Mouse (Mus musculus) lung, adult 18-20 months (tissue): Measurements from ENCODE around the gene Gm28308.
A peak's percentile ranks its signal among the peaks of the same experiment; 100 is the strongest.

ENCODE experiments used
- DNase-seq, 2 experiments: peaks; one replicate each; pipeline ENCODE4 v3.0.0; 2022; ENCODE audit warnings: mixed read lengths in 2 of 2

The Gm28308 gene

GRCm38 (mm10) chr6:52203371-52204049 lies 9.6 kb downstream of the Gm28308 start:
- peak in 1 of 2 experiments; percentile 27 for DNase-seq

DNA sequence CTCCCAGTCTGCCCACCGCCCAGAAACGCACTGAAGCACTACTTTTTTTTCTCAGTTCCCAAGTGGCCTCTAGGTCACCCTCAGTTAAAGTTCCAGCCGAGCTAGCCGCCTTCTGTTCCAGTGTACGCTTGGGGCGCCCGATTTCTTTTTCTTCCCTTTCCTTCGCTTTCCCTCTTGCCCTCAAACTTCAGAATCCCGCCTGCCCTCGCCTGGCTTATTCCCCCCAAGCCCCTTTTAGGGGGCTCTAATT lies 10.1 kb downstream of the Gm28308 start:
- DNase-seq = no peak

DNA sequence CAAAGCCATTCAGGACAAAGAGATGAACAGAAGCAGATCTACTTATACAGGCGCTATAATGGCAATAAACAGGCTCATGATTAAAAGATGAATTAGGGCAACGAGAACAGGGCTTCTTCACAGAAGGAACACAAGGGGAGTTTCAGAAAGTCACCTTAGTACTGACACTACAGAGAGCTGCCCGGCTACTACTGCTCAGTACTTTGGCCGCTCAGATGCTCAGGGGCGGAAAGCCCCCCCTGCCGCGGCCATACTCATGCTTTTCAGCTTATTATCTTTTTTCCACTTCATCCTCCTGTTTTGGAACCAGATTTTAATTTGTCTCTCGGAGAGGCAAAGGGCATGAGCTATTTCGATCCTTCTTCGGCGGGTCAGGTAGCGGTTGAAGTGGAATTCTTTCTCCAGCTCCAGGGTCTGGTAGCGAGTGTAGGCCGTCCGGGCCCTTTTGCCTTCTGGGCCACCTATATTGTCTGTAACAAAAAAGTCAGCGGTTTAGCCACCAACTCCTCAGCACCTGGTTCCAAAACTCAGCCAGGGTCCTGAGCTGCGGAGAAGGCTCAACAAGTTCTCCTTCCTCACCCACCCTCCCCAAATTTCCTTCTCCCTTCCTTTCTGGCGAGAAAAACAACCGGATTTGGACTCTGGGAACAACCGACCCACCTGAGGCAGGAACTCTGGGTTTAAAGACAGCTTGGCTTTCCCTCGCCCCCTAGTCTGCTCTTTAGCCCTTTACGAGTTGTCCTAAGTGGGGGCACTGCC lies 10.6 kb downstream of the Gm28308 start:
- DNase-seq = peak in 1 of 2 experiments; percentile 4

DNA sequence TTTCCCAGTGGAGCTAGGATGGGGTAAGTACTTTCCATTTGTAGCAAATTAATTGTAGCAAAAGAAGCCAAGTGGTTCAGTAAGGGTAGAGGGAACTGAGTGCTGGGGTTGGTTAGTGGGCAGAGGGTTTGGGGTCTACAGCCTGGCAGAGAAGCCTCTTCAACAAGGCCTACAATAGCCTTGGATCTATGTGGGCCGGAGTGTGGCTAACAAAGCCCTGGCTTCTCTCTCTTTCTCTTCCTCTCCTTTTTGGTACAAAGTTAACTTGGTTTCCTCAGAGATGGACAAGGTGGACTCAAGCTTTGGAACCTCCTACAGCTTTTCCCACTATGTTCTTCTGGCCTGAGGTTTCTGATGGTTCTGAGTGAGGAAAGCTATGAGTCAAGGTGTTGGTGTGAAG lies 11.9 kb downstream of the Gm28308 start:
- peak in 1 of 2 experiments; percentile 3 for DNase-seq

DNA sequence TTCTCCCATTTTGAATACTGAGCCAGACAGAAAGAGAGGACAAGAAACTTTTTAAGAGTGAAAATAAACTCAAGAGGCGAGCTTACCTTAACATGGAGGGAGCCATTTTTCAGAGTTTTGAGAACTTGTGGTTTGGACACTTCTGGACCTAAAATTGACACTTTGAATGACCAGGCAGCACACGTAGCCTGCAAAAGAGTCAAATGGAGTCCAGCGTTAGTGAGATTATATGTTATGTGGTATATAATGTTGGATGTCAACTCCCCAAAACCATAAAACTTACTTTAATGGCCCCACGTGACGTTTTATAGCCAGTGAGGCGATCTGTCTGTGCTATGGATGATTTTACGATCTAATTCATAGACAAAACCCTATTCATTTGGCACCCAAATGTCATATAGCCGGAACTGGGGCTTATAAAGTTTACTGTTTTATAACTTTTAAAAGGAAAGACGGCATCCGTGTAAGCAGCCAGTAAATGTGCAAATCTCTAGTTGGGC lies 12.3 kb downstream of the Gm28308 start:
- DNase-seq = no peak

DNA sequence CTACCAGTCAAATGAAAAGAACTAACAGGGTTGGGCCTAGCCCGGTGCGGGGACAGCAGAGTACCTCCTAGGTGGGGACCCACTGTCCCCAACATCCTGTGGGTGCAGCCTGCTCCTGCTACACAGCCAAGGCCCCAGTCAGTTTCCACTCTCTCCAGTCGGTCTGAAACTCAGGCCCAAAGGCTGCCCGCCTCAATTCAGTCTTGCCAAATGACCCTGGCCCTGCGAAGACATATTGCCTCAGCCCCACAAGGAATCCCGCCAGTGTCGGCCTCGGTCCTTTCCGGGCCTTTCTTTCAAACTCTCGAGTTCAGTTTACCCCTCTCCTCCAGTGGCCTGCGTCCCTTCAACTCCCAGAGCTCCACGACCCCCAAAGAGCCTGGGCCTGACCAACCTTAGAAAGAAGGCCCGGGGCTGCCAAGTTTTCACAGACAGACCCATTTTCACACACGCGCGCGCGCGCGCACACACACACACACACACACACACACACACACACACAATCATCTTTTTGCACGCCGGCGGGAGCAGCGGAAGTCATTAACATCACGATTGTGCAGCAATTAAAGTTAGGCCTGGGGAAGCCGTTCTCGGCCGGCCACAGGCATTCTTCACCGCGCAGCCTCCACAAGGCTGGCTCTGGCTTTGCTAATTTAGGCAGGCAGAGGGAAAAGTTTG lies 12.9 kb downstream of the Gm28308 start:
- DNase-seq = peak in 1 of 2 experiments; percentile 32

- peak; percentile 71 to 80 for DNase-seq
Observed at GRCm38 (mm10) chr6:52197271-52197670, 15.9 kb downstream of the Gm28308 start.

- DNase-seq = no peak
Observed at GRCm38 (mm10) chr6:52196811-52197210, 16.3 kb downstream of the Gm28308 start.

- no peak for DNase-seq
Observed at GRCm38 (mm10) chr6:52194690-52195089, 18.4 kb downstream of the Gm28308 start.

GRCm38 (mm10) chr6:52191860-52192550 lies 21.1 kb downstream of the Gm28308 start:
- peak; percentile 79 to 85 for DNase-seq

- peak in 1 of 2 experiments; percentile 11 for DNase-seq
Observed at GRCm38 (mm10) chr6:52190906-52191810, 22.0 kb downstream of the Gm28308 start, which contains the start of gene Hoxa4. TSS of gene Hoxa4 (minus strand) at chr6:52191753.

DNA sequence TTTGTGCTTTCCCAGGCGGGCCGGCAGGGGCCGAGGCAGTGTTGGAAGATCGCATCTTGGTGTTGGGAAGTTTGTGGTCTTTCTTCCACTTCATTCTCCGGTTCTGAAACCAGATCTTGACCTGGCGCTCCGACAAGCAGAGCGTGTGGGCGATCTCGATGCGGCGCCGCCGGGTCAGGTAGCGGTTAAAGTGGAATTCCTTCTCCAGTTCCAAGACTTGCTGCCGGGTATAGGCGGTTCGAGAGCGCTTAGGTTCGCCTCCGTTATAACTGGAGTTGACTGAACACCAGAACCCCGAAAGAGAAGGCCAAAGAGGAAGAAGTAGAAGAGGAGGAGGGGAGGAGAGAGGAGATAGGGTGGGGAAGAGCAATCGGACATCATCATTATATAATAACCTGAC lies 22.7 kb downstream of the Gm28308 start:
- DNase-seq = peak in 1 of 2 experiments; percentile 45

DNA sequence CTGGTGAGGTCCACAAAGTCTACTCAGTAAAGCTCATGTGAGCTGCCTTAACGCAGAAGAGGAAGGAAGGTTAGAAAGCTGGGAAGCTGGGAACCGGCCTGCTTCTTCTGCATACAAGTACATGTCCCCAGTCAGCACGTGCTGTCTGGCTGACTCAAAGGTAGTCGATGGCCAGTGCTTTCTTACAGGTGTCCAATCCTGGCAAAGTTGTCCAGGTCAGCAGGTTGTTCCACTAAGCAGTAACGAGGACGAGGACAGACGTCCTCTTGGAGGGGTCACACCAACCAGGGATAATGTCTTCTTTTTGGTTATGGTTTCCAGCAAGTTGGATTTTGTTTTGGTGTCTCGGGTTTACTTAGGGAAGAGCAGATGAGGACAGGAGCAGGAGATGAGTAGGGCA lies 23.2 kb downstream of the Gm28308 start:
- peak in 1 of 2 experiments; percentile 4 for DNase-seq

GRCm38 (mm10) chr6:52189172-52189591 lies 24.0 kb downstream of the Gm28308 start:
- peak in 1 of 2 experiments; percentile 53 for DNase-seq

DNA sequence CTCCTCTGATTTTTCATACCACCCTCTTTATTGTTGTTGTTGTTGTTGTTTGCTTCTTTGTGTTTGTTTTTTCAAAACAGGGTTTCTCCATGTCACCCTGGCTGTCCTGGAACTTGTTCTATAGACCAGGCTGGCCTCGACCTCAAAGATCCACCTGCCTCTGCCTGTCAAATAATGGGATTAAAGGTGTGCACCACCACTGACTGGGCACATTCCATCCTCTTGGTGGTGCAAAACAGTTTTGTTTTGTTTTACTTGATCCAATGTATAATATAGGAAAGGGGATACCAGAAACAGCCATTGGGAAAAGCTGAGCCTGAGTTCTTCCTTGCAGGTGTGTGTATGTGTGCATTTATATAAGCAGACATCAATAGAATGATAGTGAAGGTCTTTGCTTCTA lies 26.6 kb downstream of the Gm28308 start:
- DNase-seq = no peak

- DNase-seq = no peak
Observed at GRCm38 (mm10) chr6:52185834-52186233, 27.3 kb downstream of the Gm28308 start.

DNA sequence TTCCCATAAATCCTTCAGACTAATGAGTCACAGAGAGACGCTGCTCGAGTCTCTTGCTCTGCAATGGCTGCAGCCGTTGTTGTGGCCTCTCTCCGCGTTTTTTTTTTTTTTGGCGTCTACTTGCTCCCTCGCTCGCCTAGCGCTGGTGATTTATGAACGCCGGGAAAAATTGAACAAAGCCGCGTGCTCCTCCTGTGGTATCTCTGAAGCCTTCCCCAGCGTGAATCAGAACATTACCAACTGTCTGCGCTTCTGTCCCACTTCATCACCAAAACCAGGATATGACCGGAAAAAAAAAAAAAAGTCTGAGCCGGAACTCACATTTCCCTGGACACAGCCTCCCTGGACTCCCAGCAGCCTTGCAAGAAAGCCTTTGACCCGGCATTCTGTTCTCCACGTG lies 27.9 kb downstream of the Gm28308 start:
- DNase-seq = peak in 1 of 2 experiments; percentile 9

DNA sequence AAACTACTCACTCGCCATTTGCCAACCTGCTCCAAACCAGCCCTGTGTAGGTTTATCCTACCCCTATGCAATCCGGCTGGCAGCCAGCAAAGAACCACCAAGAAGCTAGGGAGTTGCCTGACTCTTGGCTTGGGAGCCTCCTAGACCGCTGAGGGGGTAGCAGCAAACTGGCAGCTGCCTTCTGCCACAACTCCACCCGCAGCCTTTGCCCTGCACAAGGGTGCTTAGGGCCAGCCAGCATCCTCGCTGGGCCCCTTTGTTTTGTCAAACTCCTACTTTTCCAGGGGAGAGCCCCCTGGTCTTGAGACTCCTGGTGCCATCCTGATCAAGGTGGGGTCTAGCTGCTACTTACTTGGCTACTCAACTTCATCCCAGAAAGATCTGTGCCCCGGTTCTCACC lies 28.5 kb downstream of the Gm28308 start:
- DNase-seq = peak in 1 of 2 experiments; percentile 4

DNA sequence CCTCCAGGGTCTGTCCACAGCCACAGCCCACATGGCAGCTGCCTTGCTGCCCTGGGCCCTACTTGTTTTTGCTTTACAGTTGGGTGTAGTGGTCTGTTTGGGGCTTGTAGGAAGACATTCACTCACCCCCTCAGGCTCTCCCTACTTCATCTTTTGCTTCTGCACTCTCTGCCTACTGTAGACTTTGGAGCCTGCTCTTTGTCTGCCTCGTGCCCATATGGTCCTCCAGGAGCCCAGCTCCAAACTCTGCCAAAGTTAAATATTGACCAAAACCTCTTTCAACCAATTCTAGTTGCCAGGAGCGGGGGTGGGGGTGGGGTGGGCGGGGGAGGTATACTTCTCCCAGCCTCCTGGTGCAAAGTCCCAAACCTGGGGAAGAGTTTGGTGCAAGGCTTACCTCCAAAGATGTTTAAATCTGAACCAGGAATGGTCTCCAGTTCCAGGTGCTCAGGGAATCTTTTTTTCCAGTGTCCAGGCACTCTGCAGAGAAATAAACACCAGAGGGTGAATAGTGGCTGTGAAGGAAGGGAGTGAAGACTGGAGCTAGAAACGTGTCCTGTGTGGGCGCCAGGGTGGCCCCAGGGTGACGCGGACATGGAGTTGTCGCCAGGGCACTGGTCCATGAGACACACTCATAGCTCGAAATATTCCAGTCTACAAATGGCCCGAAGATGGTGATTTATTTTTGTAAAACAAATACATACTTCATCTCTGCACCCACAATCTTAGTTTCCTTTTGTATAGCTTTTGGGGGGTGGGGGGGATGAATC lies 29.6 kb downstream of the Gm28308 start:
- DNase-seq = peak in 1 of 2 experiments; percentile 14

- DNase-seq = no peak
Observed at GRCm38 (mm10) chr6:52182793-52183192, 30.3 kb downstream of the Gm28308 start.

GRCm38 (mm10) chr6:52182030-52182429 lies 31.1 kb downstream of the Gm28308 start:
- no peak for DNase-seq
